ENCODE assay signal across 16 mouse cellular contexts in the genomic region with DNA sequence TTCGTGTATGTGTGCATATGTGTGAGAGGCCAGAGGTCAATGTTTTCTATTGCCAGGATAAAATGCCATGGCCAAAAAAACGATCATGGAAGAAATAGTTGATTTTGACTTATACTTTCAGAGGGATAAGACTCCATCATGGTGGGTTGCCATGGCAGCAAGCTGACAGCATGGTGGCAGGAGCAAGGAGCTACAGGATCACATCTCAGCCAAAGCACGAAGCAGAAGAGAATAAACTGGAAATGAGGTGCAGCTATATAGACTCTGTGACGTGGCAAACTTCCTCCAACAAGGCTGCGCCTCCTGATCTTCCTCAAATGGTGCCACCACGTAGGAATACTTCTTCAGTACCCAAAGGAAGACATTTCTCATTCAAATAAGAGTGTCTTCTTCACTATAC.
"Had no signal": no experiment of that assay in that cellular context is flagged by ENCODE, and none has a peak within 500 bp of the region (broad histone marks: within the 10 kb centered on the region; RNA-seq: fewer than 3 reads in every experiment).

No protein-coding gene starts in this region.

- H3K27me3 ChIP-seq: neural tube, embryonic 13.5 days; neural tube, embryonic 15.5 days; stomach, embryonic 15.5 days had no signal

- DNase-seq: retina, postnatal 1 day; right cerebral cortex, adult 18-20 months; right cerebral cortex, postnatal 14 days; right cerebral cortex, postnatal 25 days; right cerebral cortex, postnatal 4 days; spleen, adult 18-20 months; thymus, adult 18-20 months; thymus, adult 2 months; thymus, postnatal 14 days; thymus, postnatal 25 days; thymus, postnatal 36 days; thymus, postnatal 4 days had no signal

- H3K9ac ChIP-seq: neural tube, embryonic 13.5 days; neural tube, embryonic 15.5 days; stomach, embryonic 15.5 days had no signal

- H3K9me3 ChIP-seq: neural tube, embryonic 13.5 days; neural tube, embryonic 15.5 days; stomach, embryonic 15.5 days had no signal

- H3K36me3 ChIP-seq: neural tube, embryonic 13.5 days; neural tube, embryonic 15.5 days; stomach, embryonic 15.5 days had no signal

- H3K4me1 ChIP-seq: neural tube, embryonic 13.5 days; neural tube, embryonic 15.5 days; stomach, embryonic 15.5 days had no signal

- H3K27ac ChIP-seq: neural tube, embryonic 13.5 days; neural tube, embryonic 15.5 days; stomach, embryonic 15.5 days; stomach, postnatal 0 days had no signal

- H3K4me3 ChIP-seq: neural tube, embryonic 13.5 days; neural tube, embryonic 15.5 days; stomach, embryonic 15.5 days had no signal

- H3K4me2 ChIP-seq: neural tube, embryonic 13.5 days; neural tube, embryonic 15.5 days; stomach, embryonic 15.5 days had no signal
